Mouse (Mus musculus): ENCODE measurements around the gene Tspan4.

- TF ChIP-seq POLR2A (IDR thresholded peaks at IDR 0.05; ENCODE audit: low read depth, low read length) (no peak), CTCF (IDR thresholded peaks at IDR 0.05; ENCODE audit: extremely low read depth, insufficient read depth, insufficient read length, insufficient replicate concordance) (no peak)
Measured at GRCm38 (mm10) chr7:141491151-141491550, 16.1 kb downstream of the Tspan4 start.
